Mouse (Mus musculus): ENCODE measurements at regions not wholly inside any gene's neighbourhood (a gene's known extent, or its start where the extent isn't known, plus 50 kb on each side); places are given as distances from the start of the nearest gene placed in this dataset.

GRCm38 (mm10) chr4:101320587-101320986 lies 55.5 kb upstream of the Jak1 start:
- no peak overlapping the region for H3K4me2 ChIP-seq (ENCODE audit: insufficient read depth, low read depth, poor library complexity, severe bottlenecking)
- no peak overlapping the region for H3K27ac ChIP-seq (ENCODE audit: insufficient read depth, low read depth)
- H3K27me3 ChIP-seq (replicated peaks), result no peaks in the 10 kb centered on the region
- TF ChIP-seq JUN (IDR thresholded peaks at IDR 0.05; ENCODE audit: insufficient read depth, low read depth, low read length) (no peak), RAD21 (IDR thresholded peaks at IDR 0.05; ENCODE audit: low read depth, low read length) (peak; percentile 61), NELFE (IDR thresholded peaks at IDR 0.05; ENCODE audit: low read depth, low read length) (no peak), CTCF (conservative IDR thresholded peaks at IDR 0.05 in 1 of 2, IDR thresholded peaks at IDR 0.05 in 1 of 2; ENCODE audit: low read depth in 2 of 2, low read length in 2 of 2) (peak; percentile 19 to 66; a peak in 2 of 4 replicates), MAZ (IDR thresholded peaks at IDR 0.05; ENCODE audit: low read depth, low read length) (no peak), SMC3 (IDR thresholded peaks at IDR 0.05; ENCODE audit: low read depth, low read length) (peak; percentile 73), NRF1 (IDR thresholded peaks at IDR 0.05; ENCODE audit: low read depth, low read length) (no peak)
- peaks cover 3% of the 10 kb centered on the region for H3K9me3 ChIP-seq (replicated peaks; ENCODE audit: low read length)
- peak; percentile 33 for DNase-seq (ENCODE audit: extremely low read depth)
- H3K4me1 ChIP-seq (ENCODE audit: control insufficient read depth in 1 of 2, insufficient read depth in 2 of 2), result no peaks in the 10 kb centered on the region
- in situ Hi-C loops (cut with MboI; ENCODE audit: low pct_ligation_motif_present, low pct_unique_long_range_greater_than_20kb, low sequenced_read_pairs), result loop anchor here (10.0 kb wide), 1 partner anchor 156 kb away; no protein-coding TSS in a partner anchor
- H3K79me2 ChIP-seq (replicated peaks; ENCODE audit: control insufficient read depth, extremely low read depth, insufficient read depth, poor library complexity, severe bottlenecking), result no peaks in the 10 kb centered on the region
- H3K4me3 ChIP-seq (replicated peaks in 1 of 3; ENCODE audit: low read depth in 2 of 3, low read length in 2 of 3, poor library complexity in 1 of 3), result no peak overlapping the region
- no peaks in the 10 kb centered on the region for H3K36me3 ChIP-seq (replicated peaks in 1 of 2; ENCODE audit: control insufficient read depth in 1 of 2, insufficient read depth in 1 of 2, low read length in 1 of 2)
- dilution Hi-C loops (cut with MboI; ENCODE audit: extremely low pct_ligation_motif_present, extremely low pct_unique_long_range_greater_than_20kb, low sequenced_read_pairs), result no loop called here
- H3K9ac ChIP-seq (ENCODE audit: insufficient read depth, low read depth), result no peak overlapping the region

GRCm38 (mm10) chr4:101319681-101320220 lies 54.7 kb upstream of the Jak1 start:
- no peak overlapping the region for H3K4me2 ChIP-seq (ENCODE audit: insufficient read depth, low read depth, poor library complexity, severe bottlenecking)
- H3K36me3 ChIP-seq (replicated peaks in 1 of 2; ENCODE audit: control insufficient read depth in 1 of 2, insufficient read depth in 1 of 2, low read length in 1 of 2), result no peaks in the 10 kb centered on the region
- no peak overlapping the region for H3K27ac ChIP-seq (ENCODE audit: insufficient read depth, low read depth)
- H3K27me3 ChIP-seq (replicated peaks), result peaks cover 2% of the 10 kb centered on the region
- H3K4me3 ChIP-seq (replicated peaks in 1 of 3; ENCODE audit: low read depth in 2 of 3, low read length in 2 of 3, poor library complexity in 1 of 3), result no peak overlapping the region
- dilution Hi-C loops (cut with MboI; ENCODE audit: extremely low pct_ligation_motif_present, extremely low pct_unique_long_range_greater_than_20kb, low sequenced_read_pairs) (no loop called here), in situ Hi-C loops (cut with MboI; ENCODE audit: low pct_ligation_motif_present, low pct_unique_long_range_greater_than_20kb, low sequenced_read_pairs) (loop anchor here (10.0 kb wide), 1 partner anchor 155 kb away; no protein-coding TSS in a partner anchor)
- TF ChIP-seq MAX (IDR thresholded peaks at IDR 0.05; ENCODE audit: low read length), result no peak
- no peak for TF ChIP-seq RAD21 (IDR thresholded peaks at IDR 0.05; ENCODE audit: low read depth, low read length)
- TF ChIP-seq JUND (conservative IDR thresholded peaks at IDR 0.05; ENCODE audit: low read depth, low read length), result no peak
- no peak for TF ChIP-seq ELF1 (IDR thresholded peaks at IDR 0.05; ENCODE audit: low read depth, low read length)
- TF ChIP-seq SMC3 (IDR thresholded peaks at IDR 0.05; ENCODE audit: low read depth, low read length), result no peak
- TF ChIP-seq HCFC1 (IDR thresholded peaks at IDR 0.05; ENCODE audit: low read depth, low read length), result no peak
- TF ChIP-seq MEF2A (IDR thresholded peaks at IDR 0.05; ENCODE audit: borderline replicate concordance, low read depth, low read length), result no peak
- no peak for TF ChIP-seq BHLHE40 (IDR thresholded peaks at IDR 0.05; ENCODE audit: low read depth, low read length)
- no peak for TF ChIP-seq CTCF (conservative IDR thresholded peaks at IDR 0.05 in 1 of 2, IDR thresholded peaks at IDR 0.05 in 1 of 2; ENCODE audit: low read depth in 2 of 2, low read length in 2 of 2)
- TF ChIP-seq CHD2 (IDR thresholded peaks at IDR 0.05; ENCODE audit: low read length), result no peak
- TF ChIP-seq MYC (IDR thresholded peaks at IDR 0.05; ENCODE audit: low read depth, low read length), result no peak
- H3K9me3 ChIP-seq (replicated peaks; ENCODE audit: low read length), result peaks cover 3% of the 10 kb centered on the region
- H3K4me1 ChIP-seq (ENCODE audit: control insufficient read depth in 1 of 2, insufficient read depth in 2 of 2), result no peaks in the 10 kb centered on the region
- DNase-seq (ENCODE audit: extremely low read depth), result no peak
- H3K9ac ChIP-seq (ENCODE audit: insufficient read depth, low read depth), result no peak overlapping the region
- no peaks in the 10 kb centered on the region for H3K79me2 ChIP-seq (replicated peaks; ENCODE audit: control insufficient read depth, extremely low read depth, insufficient read depth, poor library complexity, severe bottlenecking)
